Mouse (Mus musculus): ENCODE results near the gene Nfatc3. TPM values are rescaled to one million over a fixed set of nuclear protein-coding genes. Genes with fewer than 3 reads are reported as not detected.

The Nfatc3 gene
- total and polyA plus RNA-seq, 2 experiments from 2014 or later = 2.9 to 24.0 TPM

DNA sequence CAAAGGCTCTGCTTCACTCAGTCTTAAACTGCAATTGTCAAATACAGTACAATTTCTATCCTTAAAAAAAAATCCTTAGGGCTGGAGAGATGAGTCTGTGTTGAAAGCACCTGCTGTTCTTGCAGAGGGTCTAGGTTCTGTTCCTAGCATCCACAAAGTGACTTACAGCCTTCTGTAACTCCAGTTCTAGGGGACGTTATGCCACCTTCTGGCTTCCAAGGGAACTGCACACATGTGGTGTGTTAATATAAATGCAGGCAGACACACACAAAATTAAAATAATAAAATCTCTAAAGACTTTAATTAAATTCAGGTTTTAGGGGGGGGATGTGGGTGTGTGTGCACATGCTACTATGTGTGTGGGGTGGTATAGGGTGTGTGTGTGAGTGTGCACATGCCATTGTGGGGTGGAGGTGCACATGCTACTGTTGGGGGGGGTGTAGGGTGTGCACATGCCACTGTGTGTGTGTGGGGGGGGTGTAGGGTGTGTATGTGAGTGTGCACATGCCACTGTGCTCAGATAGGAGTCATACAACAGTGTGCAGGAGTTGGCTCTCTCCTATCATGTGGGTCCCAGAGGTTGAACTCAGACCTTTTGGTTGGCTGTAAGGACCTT is 18.9 kb downstream of the Nfatc3 start:
- Histone ChIP-seq H3K9me3 (ENCODE audit: low read length) (no peaks in the 10 kb centered on the region), H3K4me2 (ENCODE audit: low read depth, low read length) (no peak overlapping the region), H3K4me1 (ENCODE audit: insufficient read depth, low read length) (no peaks in the 10 kb centered on the region), H3K36me3 (ENCODE audit: insufficient read depth, low read length) (peaks cover 9% of the 10 kb centered on the region; the same call in 1 of the 2 replicates), H3K9ac (replicated peaks; ENCODE audit: low read length) (no peak overlapping the region), H3K4me3 (ENCODE audit: low read length) (no peak overlapping the region), H3K27me3 (ENCODE audit: insufficient read depth, low read length) (no peaks in the 10 kb centered on the region), H3K27ac (no peak overlapping the region)
- 96% methylated on average over 1 of the region's 1 CpGs for whole genome bisulfite sequencing
- ATAC-seq = no peak
- no peak for DNase-seq (ENCODE audit: low spot score)
- peak; percentile 42 for TF ChIP-seq CTCF (IDR thresholded peaks at IDR 0.05; ENCODE audit: low read depth)

DNA sequence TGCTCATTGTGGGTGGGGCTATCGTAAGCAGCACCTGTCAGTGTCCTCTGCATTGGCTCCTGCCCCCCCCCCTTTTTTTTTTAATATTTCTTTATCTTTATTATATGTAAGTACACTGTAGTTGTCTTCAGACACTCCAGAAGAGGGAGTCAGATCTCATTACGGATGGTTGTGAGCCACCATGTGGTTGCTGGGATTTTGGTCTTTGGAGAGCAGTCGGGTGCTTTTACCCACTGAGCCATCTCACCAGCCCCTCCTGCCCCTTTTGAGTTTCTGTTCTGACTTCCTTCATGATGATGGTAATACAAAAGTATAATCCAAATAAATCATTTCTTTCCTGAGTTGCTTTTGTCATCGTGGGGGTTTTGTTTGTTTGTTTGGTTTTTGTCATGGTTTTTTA is 43.7 kb downstream of the Nfatc3 start:
- WGBS = 88% methylated on average over 4 of the region's 4 CpGs
- no peaks in the 10 kb centered on the region for H3K4me1 ChIP-seq (ENCODE audit: insufficient read depth, low read length)
- DNase-seq (ENCODE audit: low spot score) = no peak

DNA sequence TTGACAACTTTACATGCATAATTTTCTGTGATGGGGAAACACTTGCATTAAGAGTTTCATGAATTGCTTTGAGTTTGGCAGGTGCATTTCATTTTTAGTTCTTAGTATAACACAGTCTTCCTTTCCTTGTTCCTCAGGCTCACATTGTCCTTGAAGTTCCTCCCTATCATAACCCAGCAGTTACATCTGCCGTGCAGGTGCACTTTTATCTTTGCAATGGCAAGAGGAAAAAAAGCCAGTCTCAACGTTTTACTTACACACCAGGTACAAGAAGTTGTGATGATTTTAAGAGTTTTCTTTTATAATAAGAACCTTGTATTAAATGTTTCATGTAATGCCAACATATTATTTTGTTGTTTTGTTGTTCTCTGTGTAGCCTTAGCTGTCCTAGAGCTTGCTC is 45.2 kb downstream of the Nfatc3 start:
- no peak for DNase-seq (ENCODE audit: low spot score)

More for the DNA sequence above, 43.7 kb downstream of the Nfatc3 start:
- Histone ChIP-seq H3K9me3 (ENCODE audit: low read length) (no peaks in the 10 kb centered on the region), H3K36me3 (ENCODE audit: insufficient read depth, low read length) (peaks cover 17% of the 10 kb centered on the region), H3K9ac (replicated peaks; ENCODE audit: low read length) (no peak overlapping the region), H3K27me3 (ENCODE audit: insufficient read depth, low read length) (no peaks in the 10 kb centered on the region), H3K4me2 (ENCODE audit: low read depth, low read length) (no peak overlapping the region), H3K27ac (no peak overlapping the region), H3K4me3 (ENCODE audit: low read length) (no peak overlapping the region)
- no peak for TF ChIP-seq CTCF (IDR thresholded peaks at IDR 0.05; ENCODE audit: low read depth)
- no peak for ATAC-seq

DNA sequence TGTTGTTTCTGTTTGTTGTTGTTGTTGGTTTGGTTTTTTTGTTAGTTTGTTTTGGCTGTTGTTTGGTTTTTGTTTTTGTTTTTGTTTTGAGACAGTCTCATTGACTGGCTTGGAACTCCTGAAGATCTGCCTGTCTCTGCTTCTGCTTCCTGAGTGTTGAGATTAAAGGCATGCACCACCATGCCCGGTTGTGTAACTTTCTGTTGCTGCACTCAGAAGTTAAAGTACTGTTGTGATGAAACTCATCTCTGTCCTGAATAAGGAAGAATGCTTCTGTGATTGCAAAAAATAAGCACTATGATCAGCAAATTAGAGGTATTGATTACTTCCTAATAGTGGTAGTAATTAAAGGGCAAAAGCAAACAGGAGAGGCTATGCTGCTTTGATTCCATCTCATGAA is 47.6 kb downstream of the Nfatc3 start:
- WGBS = 86% methylated on average over 1 of the region's 1 CpGs
- H3K36me3 ChIP-seq (ENCODE audit: insufficient read depth, low read length) = peaks cover 26% of the 10 kb centered on the region
- ATAC-seq = no peak

More for the DNA sequence above, 45.2 kb downstream of the Nfatc3 start:
- Histone ChIP-seq H3K4me1 (ENCODE audit: insufficient read depth, low read length) (no peaks in the 10 kb centered on the region), H3K9ac (replicated peaks; ENCODE audit: low read length) (no peak overlapping the region), H3K27ac (no peak overlapping the region), H3K4me3 (ENCODE audit: low read length) (no peak overlapping the region), H3K36me3 (ENCODE audit: insufficient read depth, low read length) (peaks cover 26% of the 10 kb centered on the region), H3K4me2 (ENCODE audit: low read depth, low read length) (no peak overlapping the region), H3K9me3 (ENCODE audit: low read length) (no peaks in the 10 kb centered on the region), H3K27me3 (ENCODE audit: insufficient read depth, low read length) (no peaks in the 10 kb centered on the region)
- 91% methylated on average over 2 of the region's 2 CpGs for WGBS
- TF ChIP-seq CTCF (IDR thresholded peaks at IDR 0.05; ENCODE audit: low read depth) = no peak
- no peak for ATAC-seq

DNA sequence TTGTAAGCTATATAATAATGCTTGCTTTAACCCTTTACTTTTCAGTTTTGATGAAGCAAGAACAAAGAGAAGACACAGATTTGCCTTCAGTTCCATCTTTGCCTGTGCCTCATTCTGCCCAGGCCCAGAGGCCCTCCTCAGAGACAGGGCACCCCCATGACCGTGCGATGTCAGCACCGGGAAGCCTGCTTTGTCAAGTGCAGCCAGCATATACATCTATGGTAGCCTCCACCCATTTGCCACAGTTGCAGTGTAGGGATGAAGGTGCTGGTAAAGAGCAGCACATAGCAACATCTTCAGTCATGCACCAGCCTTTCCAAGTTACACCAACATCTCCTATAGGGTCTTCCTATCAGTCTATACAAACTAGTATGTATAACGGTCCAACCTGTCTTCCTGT is 49.4 kb downstream of the Nfatc3 start:
- WGBS = 95% methylated on average over 4 of the region's 4 CpGs
- no peak overlapping the region for H3K9ac ChIP-seq (replicated peaks; ENCODE audit: low read length)
- no peak overlapping the region for H3K27ac ChIP-seq
- no peaks in the 10 kb centered on the region for H3K9me3 ChIP-seq (ENCODE audit: low read length)
- TF ChIP-seq CTCF (IDR thresholded peaks at IDR 0.05; ENCODE audit: low read depth) = no peak
- ATAC-seq = no peak
- no peak for DNase-seq (ENCODE audit: low spot score)
- peaks cover 19% of the 10 kb centered on the region for H3K36me3 ChIP-seq (ENCODE audit: insufficient read depth, low read length)
- no peaks in the 10 kb centered on the region for H3K27me3 ChIP-seq (ENCODE audit: insufficient read depth, low read length)
- no peaks in the 10 kb centered on the region for H3K4me1 ChIP-seq (ENCODE audit: insufficient read depth, low read length)
- no peak overlapping the region for H3K4me3 ChIP-seq (ENCODE audit: low read length)
- H3K4me2 ChIP-seq (ENCODE audit: low read depth, low read length) = no peak overlapping the region

More for the DNA sequence above, 47.6 kb downstream of the Nfatc3 start:
- no peak overlapping the region for H3K4me3 ChIP-seq (ENCODE audit: low read length)
- DNase-seq (ENCODE audit: low spot score) = no peak
- H3K27me3 ChIP-seq (ENCODE audit: insufficient read depth, low read length) = no peaks in the 10 kb centered on the region
- H3K4me2 ChIP-seq (ENCODE audit: low read depth, low read length) = no peak overlapping the region
- no peak overlapping the region for H3K9ac ChIP-seq (replicated peaks; ENCODE audit: low read length)
- no peaks in the 10 kb centered on the region for H3K9me3 ChIP-seq (ENCODE audit: low read length)
- H3K27ac ChIP-seq = no peak overlapping the region
- no peaks in the 10 kb centered on the region for H3K4me1 ChIP-seq (ENCODE audit: insufficient read depth, low read length)
- TF ChIP-seq CTCF (IDR thresholded peaks at IDR 0.05; ENCODE audit: low read depth) = no peak

DNA sequence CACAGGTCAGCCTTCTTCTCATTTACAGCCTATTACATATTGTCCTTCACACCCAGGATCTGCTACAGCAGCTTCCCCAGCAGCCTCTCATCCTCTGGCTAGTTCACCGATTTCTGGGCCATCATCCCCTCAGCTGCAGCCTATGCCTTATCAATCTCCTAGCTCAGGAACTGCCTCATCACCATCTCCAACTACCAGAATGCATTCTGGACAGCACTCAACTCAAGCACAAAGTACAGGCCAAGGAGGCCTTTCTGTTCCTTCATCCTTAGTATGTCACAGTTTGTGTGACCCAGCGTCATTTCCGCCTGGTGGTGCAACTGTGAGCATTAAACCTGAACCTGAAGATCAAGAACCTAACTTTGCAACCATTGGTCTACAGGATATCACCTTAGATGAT is 50.1 kb downstream of the Nfatc3 start:
- Histone ChIP-seq H3K4me1 (ENCODE audit: insufficient read depth, low read length) (no peaks in the 10 kb centered on the region), H3K27me3 (ENCODE audit: insufficient read depth, low read length) (no peaks in the 10 kb centered on the region), H3K4me3 (ENCODE audit: low read length) (no peak overlapping the region), H3K36me3 (ENCODE audit: insufficient read depth, low read length) (peaks cover 19% of the 10 kb centered on the region), H3K9ac (replicated peaks; ENCODE audit: low read length) (no peak overlapping the region), H3K27ac (no peak overlapping the region), H3K9me3 (ENCODE audit: low read length) (no peaks in the 10 kb centered on the region), H3K4me2 (ENCODE audit: low read depth, low read length) (no peak overlapping the region)
- no peak for TF ChIP-seq CTCF (IDR thresholded peaks at IDR 0.05; ENCODE audit: low read depth)
- 98% methylated on average over 3 of the region's 3 CpGs for WGBS
- DNase-seq (ENCODE audit: low spot score) (no peak), ATAC-seq (no peak)

DNA sequence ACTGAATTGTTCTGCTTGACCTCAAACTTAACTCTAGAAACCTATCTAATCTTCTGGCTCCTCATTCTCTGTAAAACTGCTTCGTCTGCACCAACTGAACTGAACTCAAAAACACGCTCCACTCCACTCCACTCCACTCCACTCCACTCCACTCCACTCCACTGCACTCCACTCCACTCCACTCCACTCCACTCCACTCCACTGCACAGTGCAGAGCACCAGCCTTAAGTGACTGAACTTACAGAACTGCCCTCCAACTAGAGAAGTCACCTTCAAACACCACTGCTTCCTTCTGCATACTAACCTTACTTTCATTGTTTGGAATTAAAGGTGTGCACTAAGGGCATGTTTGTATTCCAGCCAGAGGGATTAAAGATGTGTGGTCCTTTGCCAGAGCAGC is 53.4 kb downstream of the Nfatc3 start:
- no peak for DNase-seq (ENCODE audit: low spot score)
- WGBS = 91% methylated on average over 2 of the region's 2 CpGs
- no peak for TF ChIP-seq CTCF (IDR thresholded peaks at IDR 0.05; ENCODE audit: low read depth)
- H3K9ac ChIP-seq (replicated peaks; ENCODE audit: low read length) = no peak overlapping the region
- no peak for ATAC-seq
- H3K4me1 ChIP-seq (ENCODE audit: insufficient read depth, low read length) = no peaks in the 10 kb centered on the region
- no peak overlapping the region for H3K4me2 ChIP-seq (ENCODE audit: low read depth, low read length)
- no peak overlapping the region for H3K4me3 ChIP-seq (ENCODE audit: low read length)
- no peak overlapping the region for H3K27ac ChIP-seq
- peaks cover 12% of the 10 kb centered on the region for H3K36me3 ChIP-seq (ENCODE audit: insufficient read depth, low read length)
- H3K27me3 ChIP-seq (ENCODE audit: insufficient read depth, low read length) = no peaks in the 10 kb centered on the region
- H3K9me3 ChIP-seq (ENCODE audit: low read length) = no peaks in the 10 kb centered on the region

Data from hindbrain, postnatal 0 days (tissue).